Mouse (Mus musculus) urinary bladder, adult 2 months (tissue): ENCODE results near the gene Arnt2. TPM values are rescaled to one million over a fixed set of nuclear protein-coding genes. Genes with fewer than 3 reads are reported as not detected.

Experiments
- DNase-seq: peaks from one replicate; pipeline ENCODE4 v3.0.0; 2022; ENCODE audit warnings: low spot score
- polyA plus RNA-seq: library from polyadenylated mRNA; depleted of rRNA; stranded (reverse); fragments of >200 nt; gene quantifications from 2 replicates; pipeline ENCODE4 v1.2.3, GENCODE M21; 2012; rRNA removed

Arnt2 gene
- polyA plus RNA-seq: 0.60 and 0.63 TPM in 2 replicates

DNA sequence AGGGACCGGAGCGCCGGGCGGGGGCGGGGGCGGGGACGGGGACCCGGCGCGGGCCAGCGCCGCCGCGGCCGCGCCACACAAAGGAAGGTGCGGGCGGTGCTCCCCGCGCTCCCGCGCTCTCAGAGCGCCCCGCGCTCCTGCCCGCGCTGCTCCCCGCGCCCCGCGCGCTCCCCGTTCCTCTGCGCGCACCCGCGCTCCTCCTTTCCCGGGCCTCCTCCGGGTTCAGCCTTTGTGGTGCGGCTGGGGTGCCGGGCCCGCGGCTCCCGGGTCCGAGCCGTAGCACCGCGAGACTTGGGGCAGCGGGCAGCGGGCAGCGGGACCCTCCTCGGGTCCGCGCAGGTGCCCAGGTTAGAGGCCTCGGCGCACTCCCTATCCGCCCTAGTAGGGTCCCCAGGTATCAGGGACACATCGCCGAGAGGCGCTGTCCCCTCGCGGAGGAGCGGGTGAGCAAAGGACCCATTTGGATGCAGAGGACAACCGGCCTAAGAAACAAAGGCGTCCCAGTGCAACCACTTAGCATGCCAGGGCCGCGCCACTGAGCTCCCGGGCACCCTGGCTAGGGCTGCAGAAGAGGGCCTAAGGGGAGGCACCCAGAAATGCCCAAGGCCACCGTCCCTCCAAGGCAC lies at the start of gene Arnt2:
Arnt2 (minus strand) TSS at position 281 of the 626 bp plus-strand sequence.
- no peak for DNase-seq

DNA sequence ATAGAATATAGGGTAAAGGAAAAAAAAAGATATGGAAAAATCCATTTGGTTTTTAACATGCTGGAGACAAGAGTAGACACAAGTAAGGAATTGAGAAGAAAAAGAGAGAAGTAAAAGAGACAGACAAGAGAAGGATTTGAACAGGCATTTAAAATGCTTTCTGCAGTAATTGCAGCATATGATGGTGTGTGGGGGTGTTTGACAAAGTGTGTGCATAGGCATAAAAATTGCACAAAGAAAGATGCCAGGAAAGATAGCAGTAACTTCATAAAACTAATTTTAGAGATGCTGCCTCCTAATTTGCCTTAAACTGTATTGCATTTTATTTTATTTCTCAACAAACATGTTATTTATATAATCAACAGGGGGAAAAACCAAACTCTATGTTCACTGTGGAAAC lies 41.7 kb upstream of the Arnt2 start:
- no peak for DNase-seq

DNA sequence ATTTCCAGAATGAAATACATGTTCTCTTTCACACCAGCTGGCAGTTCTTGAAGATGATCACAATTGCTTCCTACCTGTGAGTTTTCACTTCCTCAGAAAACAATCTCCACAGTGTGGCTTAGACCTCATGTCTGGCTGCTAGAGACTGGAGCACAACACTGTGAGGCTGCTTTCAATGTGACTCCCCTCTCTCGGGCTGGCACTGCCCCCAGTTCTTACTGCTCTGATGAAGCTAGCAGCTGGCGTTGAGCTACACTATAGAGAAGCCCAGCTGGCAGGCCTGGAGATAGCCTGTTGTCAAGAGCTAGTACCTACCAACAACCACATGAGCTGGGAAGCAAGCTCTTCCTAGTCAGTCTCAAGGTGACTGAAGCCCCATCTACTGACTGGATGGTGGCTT lies 39.1 kb upstream of the Arnt2 start:
- no peak for DNase-seq

DNA sequence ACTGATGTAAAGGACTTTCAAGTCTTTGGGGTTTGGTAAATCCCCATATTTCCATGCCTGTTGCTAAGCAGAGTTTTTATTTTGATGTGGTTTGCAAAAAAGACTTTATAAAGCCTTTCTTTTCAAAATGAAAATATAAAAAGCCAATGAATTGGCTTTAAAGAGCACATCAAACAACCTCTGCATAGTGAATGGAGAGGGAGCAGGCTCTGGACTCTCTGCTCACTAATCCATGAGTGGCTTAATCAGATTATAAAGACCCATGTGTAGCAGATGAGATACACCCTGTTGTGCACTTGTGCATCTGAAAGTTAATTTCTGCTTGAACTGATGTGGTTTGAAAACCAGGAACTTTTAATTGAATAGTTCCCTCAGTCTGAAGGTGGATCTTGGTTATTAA lies 38.5 kb upstream of the Arnt2 start:
- DNase-seq: no peak

DNA sequence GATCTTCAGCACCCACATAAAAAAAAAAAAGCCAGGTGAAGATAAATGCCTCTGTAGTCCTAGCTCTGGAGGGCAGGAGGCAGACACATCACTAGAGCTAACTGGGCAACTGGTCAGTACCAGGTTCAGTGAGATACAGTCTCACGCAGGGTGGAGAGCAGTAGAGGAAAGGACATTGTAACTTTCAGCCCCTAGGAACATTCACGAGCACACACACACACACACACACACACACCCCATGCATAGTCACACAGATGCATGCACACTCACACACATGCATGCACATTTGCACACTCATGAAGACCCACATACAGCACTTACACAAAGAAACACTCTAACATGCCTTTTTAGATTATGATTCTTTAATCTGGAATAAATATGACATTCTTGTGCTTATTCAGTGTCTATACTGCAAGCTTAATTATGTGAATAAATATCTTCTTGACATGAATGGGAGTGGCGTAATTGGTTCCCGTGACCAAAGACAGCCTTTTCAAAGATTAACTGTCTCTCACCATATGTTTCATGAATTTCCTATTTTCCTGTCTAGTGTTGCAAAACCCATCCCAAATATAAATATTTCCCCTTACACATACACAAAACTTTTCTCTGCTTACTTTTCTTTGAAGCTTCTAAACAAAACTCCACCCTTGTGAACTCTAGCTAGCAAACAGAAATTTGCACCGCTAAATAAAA lies 37.9 kb upstream of the Arnt2 start:
- DNase-seq: no peak

DNA sequence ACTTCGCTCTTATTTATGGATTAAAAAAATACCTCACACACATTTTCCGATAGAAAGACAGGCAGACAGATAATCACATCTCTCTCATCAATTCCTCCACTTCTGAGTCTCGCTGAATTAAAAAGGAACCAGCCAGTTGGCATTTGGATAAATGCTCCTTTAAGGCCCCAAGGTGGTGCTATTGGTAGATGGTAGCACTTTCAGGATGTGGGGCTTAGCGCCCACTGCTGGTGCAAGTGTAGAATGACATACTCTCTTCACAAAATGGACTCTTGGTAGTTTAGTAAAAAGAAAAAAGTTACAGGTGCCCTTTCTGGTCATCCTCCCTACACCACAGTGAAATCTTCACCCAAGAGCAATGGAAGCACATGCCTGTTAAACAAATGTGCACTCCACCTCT lies 37.1 kb upstream of the Arnt2 start:
- DNase-seq: no peak

DNA sequence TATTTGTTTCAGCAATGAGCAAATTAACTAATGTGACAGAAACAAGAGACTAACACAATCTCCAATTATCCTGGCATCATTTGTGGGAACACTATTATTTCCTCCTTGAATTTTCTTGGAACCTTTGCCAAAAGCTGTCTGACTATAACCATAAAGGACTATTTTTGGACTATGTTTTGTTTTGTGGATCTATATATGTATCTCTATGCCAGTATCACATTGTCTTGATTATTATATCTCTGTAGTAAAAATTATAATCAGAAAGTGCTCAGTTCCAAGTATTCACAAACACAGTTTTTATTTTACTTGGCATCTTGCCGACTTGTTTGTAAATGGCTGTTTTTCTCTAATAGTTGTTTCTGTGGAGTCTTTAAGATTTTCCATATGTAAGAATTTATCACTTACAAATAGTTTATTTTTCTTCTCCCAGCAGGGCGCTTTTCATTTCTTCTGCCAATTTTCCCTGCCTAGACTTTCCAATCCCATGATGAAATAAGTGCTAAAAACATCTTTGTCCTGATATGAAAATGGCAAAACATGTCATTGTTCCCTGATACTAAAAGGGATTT lies 32.5 kb upstream of the Arnt2 start:
- no peak for DNase-seq

DNA sequence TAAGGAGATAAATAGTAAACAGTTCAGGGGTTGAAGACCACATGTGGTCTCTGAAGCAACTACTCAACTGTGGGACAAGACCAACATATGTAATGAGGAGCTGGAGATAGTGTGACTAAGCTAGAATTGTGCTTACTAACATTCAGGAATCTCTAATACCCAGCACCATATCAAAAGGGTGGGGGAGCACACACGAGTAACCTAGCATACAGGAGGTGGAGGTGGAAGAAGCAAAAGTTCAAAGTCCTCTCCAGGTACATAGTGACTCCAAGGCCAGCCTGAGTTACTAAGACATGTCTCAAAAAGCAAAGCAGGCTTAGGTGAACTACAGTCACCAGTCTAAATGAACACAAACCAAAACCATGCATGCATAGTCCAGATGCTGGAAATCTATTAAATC lies 29.6 kb upstream of the Arnt2 start:
- DNase-seq: no peak

DNA sequence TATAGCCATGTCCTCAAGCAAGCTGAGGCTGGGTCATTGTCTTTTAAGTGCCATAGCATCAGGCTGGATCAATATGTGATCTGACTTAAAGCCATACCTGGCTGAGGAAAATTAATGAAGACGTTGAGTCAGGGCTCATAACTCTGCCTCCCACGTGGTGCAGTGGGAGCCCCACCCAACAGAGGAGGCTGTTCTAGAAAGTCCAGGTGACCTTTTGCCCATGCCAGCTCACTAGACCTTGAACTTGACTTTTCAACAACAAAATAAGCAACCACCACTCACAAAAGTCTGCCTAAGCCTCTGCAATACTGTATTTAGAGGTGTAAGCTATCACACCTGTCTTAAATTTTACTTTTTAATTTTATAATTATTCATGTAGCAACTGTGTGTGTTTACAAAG lies 24.9 kb upstream of the Arnt2 start:
- no peak for DNase-seq

DNA sequence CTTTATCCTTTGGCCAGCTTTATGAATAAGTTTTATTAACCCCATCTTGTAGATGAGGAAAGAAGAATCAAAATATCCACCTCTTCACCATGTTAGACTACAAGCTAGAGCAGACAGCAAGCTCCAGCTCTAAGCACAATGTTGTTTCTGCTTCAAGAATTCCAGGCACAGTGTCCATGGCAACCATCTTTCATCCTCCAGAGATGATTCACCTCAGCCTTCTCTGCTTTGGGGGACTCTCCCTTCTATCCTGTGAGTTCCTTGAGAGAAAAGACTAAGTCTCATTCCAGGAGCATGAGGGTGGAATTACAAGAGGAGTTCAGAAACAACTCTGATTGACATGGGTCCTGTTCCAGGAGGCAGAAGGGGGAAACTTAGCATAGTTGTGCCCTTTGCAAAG lies 22.2 kb upstream of the Arnt2 start:
- no peak for DNase-seq

DNA sequence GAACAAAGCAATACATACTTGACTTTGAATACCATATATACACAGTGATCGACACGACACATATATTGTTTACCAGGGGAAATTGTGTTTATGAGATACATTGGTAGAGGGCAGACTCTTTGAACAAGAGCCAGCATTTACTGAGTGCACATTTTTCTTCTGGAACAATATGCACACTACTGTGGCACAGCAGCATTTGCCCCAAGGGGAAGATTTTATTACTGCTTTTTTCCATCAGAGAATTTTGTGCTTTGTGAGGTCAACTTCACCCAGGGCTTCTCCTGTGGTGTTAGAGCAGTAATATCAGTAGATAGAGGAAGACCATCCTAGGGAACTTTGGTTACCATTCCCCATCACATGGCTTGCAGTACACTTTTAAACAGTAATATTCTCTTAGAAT lies 17.2 kb upstream of the Arnt2 start:
- DNase-seq: no peak

DNA sequence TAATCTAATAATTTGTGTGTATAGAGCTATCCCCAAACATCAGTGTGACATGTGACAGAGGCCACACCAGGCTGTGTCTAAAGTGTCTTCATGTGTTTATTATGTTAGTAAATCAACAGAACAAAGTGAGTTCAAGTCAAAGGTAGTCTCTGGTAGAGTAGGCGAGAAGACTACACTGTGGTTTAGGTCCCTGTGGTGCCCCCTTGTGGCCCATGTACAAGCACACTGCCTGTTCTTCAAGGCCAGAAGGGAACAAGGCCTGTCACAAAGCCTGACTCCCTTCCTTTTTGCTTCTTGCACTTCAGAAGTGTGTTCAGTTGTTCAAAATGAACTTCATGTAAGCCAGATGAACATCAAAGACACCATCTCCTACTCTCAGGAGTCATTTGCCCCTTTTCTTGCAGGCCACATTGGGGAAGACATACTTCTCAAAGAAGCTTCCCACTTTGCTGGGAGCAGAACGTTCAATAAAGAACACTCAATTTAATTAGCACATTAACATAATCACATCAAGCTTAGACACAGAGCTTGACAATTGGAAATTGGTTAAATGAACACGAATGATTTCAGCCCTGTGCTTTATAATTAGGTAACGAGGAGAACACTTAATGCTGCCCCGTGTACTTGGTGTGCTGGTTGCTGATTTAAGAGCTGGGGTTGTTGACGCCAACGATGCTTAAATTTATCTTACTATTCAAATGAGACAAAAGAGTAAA lies 14.9 kb upstream of the Arnt2 start:
- DNase-seq: no peak

DNA sequence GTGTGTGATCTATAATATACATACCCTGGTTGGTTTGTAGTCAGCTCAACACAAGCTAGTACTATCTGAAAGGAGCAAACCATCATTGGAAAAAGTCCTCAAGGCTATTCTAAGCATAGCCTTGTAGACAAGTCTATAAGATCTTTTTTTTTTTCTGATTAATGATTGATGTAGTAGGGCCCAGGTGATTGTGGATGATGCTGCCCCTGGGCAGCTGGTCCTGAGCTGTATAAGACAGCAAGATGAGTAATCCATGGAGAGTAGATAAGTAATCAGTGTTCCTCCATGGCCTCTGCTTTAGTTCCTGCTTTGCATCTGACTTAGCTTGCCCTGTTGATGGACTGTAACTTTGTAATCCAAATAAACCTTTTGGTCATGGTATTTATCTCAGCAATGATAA lies 11.8 kb upstream of the Arnt2 start:
- no peak for DNase-seq

DNA sequence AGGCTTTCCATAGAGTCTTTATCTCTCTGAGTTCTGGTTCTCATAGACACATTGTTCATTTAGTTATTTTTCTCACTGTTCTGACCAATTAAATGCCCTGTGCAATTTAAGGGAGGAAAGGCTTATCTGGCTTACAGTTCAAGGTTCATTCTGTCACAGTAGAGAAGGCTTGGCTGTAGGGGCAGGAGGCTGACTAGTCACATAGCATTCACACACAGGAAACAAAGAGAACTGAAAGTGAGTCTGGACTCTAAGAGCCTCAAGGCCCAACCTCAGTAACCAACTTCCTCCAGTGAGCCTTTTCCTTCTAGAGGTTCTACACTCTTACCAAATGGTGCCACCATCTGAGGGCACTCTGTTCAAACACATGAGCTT lies 11.3 kb upstream of the Arnt2 start:
- no peak for DNase-seq

DNA sequence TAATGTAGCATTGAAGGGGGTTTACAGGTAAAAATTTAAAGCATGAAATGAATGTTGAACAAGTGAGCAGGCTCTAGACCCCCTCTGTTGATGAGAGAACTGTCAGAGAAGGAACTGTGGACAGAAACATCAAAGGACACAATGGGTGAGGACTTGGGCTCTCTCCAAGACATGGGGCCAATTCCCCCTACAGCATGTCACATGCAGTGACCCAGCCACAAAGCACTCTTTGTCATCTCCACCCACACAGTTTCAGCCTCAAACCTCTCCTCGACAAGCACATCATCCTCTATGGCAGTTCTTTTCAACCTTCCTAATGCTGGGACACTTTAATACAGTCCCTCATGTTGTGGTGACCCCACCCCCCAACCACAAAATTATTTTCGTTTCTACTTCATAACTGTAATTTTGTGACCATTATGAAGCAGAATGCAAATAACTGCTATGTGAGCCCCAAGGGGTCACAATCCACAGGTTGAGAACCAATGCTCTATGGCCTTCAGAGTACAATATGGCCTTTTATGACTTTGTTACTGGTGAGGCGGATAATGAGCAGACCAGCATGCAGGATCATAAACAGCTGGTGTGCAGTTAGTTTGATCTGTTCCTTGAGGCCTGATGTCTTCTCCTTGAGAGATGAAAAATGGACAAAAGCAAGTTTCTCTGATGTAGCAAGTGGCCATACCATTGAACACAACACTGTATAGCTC lies 10.8 kb upstream of the Arnt2 start:
- DNase-seq: no peak

DNA sequence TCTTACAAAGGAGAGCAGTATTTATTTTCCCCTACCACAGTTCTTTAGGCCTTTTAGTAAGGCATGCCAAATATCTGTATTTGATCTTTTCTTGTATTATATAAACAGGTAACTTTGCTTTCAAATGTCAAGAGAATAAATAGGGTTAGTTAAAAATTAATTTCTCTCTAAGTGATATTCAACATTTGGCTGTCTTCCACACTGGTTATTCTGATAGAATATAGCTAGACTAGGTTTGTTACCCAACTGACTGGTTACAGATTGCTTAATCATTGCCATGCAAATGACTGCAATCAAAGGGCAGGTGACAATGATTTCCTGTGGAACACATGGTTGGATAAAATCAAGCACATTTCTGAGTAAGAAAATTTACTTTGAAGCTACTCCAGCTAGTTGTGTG lies 7.5 kb upstream of the Arnt2 start:
- no peak for DNase-seq

DNA sequence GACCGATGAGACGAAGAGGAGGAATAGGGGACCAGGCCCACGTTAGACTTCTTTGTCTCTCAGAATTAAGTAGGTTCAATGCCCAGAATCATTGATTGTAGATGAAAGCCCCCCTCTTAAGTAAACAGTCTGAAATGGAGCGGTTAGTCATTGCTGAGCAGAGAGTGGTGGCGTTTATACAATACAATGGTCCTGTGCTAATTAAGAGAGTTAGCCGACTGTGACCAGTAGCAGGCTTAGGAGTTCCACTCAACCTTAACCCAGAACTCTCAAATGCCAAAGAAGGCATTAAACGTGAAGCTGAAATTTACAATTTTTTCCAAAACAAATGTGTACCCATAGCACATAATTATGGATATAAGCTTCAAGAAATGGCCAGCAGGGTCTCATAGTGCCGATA lies 2.6 kb upstream of the Arnt2 start:
- DNase-seq: no peak

DNA sequence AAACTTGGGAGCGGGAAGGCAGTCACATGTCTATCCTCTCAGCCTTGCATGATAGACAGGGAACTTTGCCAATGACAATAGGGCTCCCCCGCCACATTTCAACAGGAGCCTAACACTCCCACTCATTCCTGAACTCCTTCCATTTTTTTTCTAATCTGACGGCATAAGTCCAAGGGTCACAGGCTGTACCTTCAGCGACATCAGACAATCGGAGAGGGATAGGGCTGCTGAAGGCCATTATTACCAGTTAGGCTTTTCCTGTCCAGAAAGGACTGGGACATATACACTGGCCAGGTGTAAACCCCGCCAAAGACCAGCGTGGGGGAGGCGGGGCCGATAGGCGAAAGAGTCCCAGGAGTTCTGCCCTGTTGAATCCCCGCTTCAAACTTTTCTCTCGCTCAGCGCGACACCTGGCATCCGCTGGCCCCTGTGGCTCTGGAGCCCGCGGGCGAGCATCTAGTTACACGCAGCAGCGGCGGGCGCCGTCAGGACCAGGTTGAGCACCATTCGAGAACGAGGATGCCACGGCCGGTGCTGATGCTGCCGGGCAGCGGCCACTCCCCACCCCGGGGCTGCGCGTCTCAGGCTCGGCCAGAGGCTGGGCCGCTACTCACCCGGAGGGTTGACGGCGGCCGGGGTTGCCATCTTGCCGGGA lies 608 bp downstream of the Arnt2 start:
- no peak for DNase-seq

DNA sequence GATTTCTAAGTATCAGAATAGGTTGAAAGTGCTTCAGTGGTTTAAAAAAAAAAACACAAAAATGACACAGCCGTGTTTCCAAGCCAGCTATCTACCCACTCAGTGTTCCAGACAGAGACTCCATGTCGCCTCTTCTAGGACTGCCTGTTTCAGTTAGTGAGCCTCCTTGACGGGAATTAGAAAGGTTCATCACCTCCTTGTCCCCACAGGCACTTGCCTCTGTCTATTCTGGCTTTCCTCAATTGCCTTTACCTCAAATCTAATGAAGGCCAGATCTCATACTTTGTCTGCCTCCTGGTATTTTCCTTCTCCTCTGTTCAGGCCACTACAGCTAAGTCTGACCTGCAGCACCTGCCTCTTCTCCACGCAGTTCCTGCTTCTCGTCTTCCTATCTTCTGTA lies 1.7 kb downstream of the Arnt2 start:
- DNase-seq: no peak

DNA sequence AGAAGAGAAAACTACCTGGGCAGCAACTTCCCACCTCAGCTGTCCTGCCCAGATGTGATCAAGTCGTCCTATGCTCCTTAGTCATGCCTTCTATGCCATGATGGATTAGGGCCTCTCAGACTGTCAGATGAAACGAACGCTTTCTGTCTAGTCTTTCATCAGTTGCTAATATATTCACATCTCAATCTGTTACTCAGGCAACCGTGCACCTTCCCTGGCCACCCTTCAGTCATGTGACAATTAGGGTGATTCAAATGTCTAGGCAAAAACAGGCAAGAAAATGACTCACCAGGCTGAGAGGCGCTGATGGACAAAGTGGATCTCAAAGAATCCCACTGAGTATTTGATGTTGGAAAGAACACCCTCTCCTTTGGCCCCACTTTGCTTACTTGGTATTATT lies 6.6 kb downstream of the Arnt2 start:
- DNase-seq: no peak

DNA sequence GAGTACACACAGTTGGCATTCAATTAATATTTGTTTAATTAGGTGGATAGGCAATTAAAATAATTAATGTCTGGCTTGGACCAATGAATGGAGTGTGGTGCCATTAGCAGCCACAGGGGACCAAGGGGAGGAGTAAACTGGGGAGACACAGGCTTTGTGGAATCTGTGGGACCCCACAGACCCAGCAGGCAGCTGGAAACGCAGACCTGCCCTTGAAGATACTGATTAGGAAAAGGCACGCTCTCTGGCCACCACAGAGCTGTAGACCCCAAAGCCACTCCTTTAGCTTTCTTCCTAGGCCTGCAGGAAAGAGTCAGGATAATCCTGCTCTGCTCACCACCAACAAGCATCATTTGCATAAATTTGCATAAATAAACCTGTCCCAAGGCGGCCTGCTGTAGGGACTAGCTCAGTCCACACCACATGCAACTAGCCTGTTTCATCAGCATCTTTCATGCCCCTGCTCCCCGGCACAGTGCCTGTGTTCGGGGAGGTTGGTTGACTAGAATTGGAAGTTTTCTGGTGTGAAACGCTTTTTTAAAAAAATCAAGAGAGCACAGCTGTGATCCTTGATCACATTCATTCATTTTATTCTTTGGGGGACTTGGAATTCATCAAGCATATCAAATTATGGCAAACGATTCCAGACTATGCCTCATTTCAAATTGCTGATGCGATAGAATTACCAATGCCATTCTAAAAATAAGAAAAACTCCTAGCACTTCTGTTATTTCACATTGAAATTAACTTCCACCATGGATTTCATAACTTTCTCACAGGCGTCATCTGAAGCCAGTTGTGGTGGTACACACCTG lies 8.1 kb downstream of the Arnt2 start:
- DNase-seq: no peak
